Mouse (Mus musculus): Measurements from ENCODE around the gene Aplp2. TPM values are rescaled to one million over a fixed set of nuclear protein-coding genes. Genes with fewer than 3 reads are reported as not detected.

Gene Aplp2
- 465 and 568 TPM in 2 replicates for polyA plus RNA-seq (2012; rRNA removed)

DNA sequence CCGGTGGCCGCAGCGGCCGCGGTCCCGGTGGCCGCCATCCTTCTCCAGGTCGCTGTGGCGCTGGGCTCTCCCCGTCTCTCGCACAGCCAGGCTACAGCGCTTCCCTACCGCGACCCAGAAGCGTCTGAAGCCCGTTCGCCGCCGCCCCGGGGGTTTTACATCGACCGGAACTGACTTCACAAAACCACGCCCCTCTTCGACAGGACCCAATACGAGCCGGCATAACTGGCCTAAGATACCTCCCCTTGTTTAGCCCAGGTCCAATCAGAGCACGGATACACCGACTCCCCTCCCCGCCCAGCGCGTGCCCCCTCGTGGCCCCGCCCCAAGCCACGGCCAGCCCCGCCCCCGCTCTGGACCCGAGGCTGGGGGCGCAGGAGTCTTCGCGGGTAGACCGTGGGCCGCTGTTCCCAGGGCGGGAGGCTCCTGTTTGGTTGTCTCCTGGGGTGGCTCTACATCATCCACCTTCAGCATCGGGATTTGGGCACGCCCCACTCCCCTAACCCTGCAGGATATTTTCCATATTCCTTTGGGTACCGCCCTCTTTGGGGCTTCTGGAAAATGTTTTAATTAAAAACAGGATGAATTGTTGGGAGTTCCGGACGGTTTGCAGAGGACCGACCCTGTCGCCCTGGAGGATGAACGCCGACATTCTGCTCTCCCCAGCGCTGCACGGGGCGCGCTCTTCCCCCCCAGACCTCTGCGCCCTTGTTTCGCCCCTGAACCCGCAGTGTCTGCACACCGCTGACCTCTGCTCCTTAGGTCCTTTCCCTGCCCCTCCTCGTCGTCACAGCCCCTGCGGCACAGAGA, at the start of gene Aplp2:
Aplp2 (minus strand) TSS at position 126 of the 810 bp plus-strand sequence.
- DNase-seq: peak; percentile 98
- peaks cover 10% of the 10 kb centered on the region; the same call in 1 of the 2 replicates for H3K4me1 ChIP-seq (ENCODE audit: control insufficient read depth, insufficient read depth, low read length)
- TF ChIP-seq CTCF (IDR thresholded peaks at IDR 0.05; ENCODE audit: insufficient read depth, low read length): no peak
- peak; percentile 99 for TF ChIP-seq POLR2A (IDR thresholded peaks at IDR 0.05; ENCODE audit: borderline replicate concordance, extremely low read depth, low read depth, low read length)
- H3K4me3 ChIP-seq (replicated peaks; ENCODE audit: extremely low read depth, low read depth, low read length): peak within 1 kb of the TSS; percentile 96
- WGBS: under 1% methylated on average over 63 of the region's 63 CpGs

DNA sequence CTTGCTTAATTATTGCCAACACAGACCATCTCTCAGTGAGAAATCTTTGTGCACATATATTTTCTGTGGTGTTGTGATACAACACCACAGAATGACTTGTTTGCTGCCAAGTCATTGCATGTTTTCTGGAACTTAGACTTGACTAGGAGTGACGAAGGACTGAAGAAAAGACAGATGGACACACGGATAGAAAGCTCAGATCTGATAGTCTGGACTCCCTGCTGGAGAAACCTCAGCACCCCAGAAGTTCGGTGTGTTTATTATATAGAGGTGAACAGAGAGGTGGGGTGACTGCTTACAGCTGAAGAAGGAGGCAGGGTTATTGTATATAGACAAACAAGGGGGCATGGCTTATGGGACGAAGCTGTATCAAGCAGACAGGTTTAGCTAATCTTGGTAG, 48.6 kb upstream of the Aplp2 start:
- TF ChIP-seq POLR2A (IDR thresholded peaks at IDR 0.05; ENCODE audit: borderline replicate concordance, extremely low read depth, low read depth, low read length): no peak
- TF ChIP-seq CTCF (IDR thresholded peaks at IDR 0.05; ENCODE audit: insufficient read depth, low read length): no peak
- H3K4me3 ChIP-seq (replicated peaks; ENCODE audit: extremely low read depth, low read depth, low read length): no peak overlapping the region
- no peaks in the 10 kb centered on the region; the same call in 1 of the 2 replicates for H3K4me1 ChIP-seq (ENCODE audit: control insufficient read depth, insufficient read depth, low read length)
- 79% methylated on average over 4 of the region's 4 CpGs for WGBS
- no peak for DNase-seq

DNA sequence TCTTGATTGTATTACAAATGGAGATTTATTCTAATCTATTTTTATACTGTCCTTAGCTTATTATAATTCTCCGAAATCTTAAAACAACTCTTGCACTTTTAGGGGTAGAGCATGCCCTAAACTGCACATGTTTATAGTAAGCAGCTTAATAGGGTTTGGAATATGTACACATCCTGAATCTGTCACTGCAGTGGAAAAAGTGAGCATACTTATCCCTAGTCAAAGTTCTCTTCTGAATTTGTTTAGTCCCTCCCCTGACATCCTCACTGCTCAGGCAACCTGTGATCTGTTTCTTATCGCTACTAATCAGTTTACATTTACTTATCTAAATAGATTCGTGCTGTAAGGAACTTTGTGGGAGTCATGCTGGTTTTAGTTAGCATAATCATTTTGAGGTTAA, 46.6 kb upstream of the Aplp2 start:
- TF ChIP-seq CTCF (IDR thresholded peaks at IDR 0.05; ENCODE audit: insufficient read depth, low read length) (no peak), POLR2A (IDR thresholded peaks at IDR 0.05; ENCODE audit: borderline replicate concordance, extremely low read depth, low read depth, low read length) (no peak)
- DNase-seq: no peak
- Histone ChIP-seq H3K4me3 (replicated peaks; ENCODE audit: extremely low read depth, low read depth, low read length) (no peak overlapping the region), H3K4me1 (ENCODE audit: control insufficient read depth, insufficient read depth, low read length) (peaks cover 6% of the 10 kb centered on the region)
- WGBS: 52% methylated on average over 3 of the region's 3 CpGs

DNA sequence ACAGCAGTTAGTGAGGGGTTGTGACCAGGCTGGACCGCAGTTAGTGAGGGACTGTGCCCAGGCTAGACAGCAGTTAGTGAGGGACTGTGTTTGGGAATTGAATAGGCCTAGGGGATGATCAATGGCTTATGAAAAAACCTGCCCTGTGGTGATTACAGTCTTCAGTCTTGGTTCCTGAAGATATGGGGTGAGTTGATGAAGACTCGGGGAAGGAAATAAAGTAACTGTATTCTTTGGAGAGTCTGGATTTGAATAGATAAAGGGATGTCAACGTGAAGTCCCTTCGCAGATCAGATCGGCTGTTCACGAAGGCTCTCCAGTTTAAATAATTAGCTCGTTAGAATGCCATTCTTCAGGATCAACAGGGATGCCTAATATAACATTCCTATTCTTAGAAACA, 44.3 kb upstream of the Aplp2 start:
- no peak for DNase-seq
- TF ChIP-seq POLR2A (IDR thresholded peaks at IDR 0.05; ENCODE audit: borderline replicate concordance, extremely low read depth, low read depth, low read length): no peak
- TF ChIP-seq CTCF (IDR thresholded peaks at IDR 0.05; ENCODE audit: insufficient read depth, low read length): no peak
- 79% methylated on average over 7 of the region's 7 CpGs for WGBS
- Histone ChIP-seq H3K4me1 (ENCODE audit: control insufficient read depth, insufficient read depth, low read length) (peaks cover 8% of the 10 kb centered on the region), H3K4me3 (replicated peaks; ENCODE audit: extremely low read depth, low read depth, low read length) (no peak overlapping the region)

DNA sequence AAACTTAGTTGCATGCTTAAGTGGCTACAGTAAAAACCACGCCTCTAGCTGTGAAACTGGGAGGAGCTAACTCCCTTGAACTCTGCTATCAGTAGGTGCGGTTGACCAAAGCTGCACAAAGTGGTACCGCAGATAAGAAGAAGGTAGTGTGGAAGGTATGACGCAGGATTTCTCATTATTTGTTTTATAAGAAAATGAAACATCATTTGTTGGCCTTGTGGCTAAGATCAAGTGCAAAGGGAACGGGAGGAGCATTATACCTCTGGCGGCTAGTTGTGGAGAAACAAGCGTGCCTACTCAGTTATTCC, 43.0 kb upstream of the Aplp2 start:
- TF ChIP-seq POLR2A (IDR thresholded peaks at IDR 0.05; ENCODE audit: borderline replicate concordance, extremely low read depth, low read depth, low read length): no peak
- TF ChIP-seq CTCF (IDR thresholded peaks at IDR 0.05; ENCODE audit: insufficient read depth, low read length): no peak
- peak; percentile 20 for DNase-seq
- Histone ChIP-seq H3K4me1 (ENCODE audit: control insufficient read depth, insufficient read depth, low read length) (peaks cover 8% of the 10 kb centered on the region), H3K4me3 (replicated peaks; ENCODE audit: extremely low read depth, low read depth, low read length) (no peak overlapping the region)
- 71% methylated on average over 7 of the region's 7 CpGs for WGBS

DNA sequence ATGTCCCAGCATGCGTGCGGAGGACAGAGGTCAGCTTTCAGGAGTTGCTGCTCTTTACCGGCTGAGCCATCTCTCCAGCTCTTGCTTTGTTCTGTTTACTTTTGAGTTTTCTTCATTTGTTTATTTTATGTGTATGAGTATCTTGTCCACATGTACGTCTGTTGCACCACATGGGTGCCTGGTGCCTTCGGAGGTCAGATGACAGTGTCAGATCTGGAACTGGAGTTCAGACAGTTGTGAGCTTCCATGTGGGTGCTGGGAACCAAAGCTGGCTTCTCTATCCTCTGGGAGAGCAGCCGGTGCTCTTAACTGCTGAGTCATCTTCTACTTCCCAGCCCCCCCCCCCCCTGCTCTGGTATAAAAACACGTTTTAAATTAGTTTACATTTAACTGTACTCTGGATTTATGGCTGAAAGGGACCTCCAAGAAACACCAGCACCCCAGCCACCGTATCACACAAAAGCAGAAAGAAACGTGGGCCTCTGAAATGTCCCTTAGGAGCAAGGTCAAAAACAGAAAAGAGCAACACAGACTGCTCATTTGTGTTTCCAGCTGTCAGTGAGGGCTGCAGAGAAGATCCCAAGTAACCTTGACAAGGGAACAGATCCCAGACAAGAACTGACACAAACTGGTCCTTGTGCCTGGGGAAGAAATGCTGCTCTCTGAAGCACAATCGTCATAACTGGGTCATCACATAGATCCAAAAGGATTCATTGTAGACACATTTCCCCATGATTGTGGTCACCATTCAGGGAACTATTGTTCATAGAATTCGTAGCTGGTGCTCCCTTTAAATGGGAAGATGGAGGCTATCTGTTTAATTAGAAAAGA, 42.5 kb upstream of the Aplp2 start:
- no peak overlapping the region for H3K4me3 ChIP-seq (replicated peaks; ENCODE audit: extremely low read depth, low read depth, low read length)
- WGBS: 40% methylated on average over 11 of the region's 11 CpGs
- TF ChIP-seq POLR2A (IDR thresholded peaks at IDR 0.05; ENCODE audit: borderline replicate concordance, extremely low read depth, low read depth, low read length) (no peak), CTCF (IDR thresholded peaks at IDR 0.05; ENCODE audit: insufficient read depth, low read length) (no peak)
- peak; percentile 16 for DNase-seq
- H3K4me1 ChIP-seq (ENCODE audit: control insufficient read depth, insufficient read depth, low read length): peaks cover 8% of the 10 kb centered on the region

DNA sequence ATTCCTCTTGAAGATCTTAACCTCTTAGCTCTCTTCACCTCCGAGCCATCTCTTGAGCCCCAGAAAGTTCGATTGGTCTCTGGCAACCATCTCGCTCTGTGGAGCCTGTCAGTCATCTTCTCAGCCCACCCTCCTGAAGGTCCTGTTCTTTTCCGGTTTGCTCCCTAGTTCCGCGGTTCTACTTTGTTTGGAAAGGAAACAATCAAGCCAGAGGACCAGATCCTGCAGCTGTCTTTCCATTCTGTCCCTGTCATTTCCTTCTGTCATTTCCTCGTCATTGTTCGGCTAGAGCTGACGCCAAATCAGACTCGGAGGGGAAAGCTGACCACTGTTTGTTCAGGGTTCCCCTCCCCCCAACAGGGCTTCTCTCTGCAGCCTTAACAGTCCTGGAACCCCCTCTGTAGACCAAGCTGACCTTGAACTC, 41.7 kb upstream of the Aplp2 start:
- Histone ChIP-seq H3K4me3 (replicated peaks; ENCODE audit: extremely low read depth, low read depth, low read length) (peak overlapping the region; percentile 33), H3K4me1 (ENCODE audit: control insufficient read depth, insufficient read depth, low read length) (peaks cover 8% of the 10 kb centered on the region)
- TF ChIP-seq POLR2A (IDR thresholded peaks at IDR 0.05; ENCODE audit: borderline replicate concordance, extremely low read depth, low read depth, low read length) (no peak), CTCF (IDR thresholded peaks at IDR 0.05; ENCODE audit: insufficient read depth, low read length) (no peak)
- 9% methylated on average over 10 of the region's 10 CpGs for WGBS
- peak; percentile 47 for DNase-seq

DNA sequence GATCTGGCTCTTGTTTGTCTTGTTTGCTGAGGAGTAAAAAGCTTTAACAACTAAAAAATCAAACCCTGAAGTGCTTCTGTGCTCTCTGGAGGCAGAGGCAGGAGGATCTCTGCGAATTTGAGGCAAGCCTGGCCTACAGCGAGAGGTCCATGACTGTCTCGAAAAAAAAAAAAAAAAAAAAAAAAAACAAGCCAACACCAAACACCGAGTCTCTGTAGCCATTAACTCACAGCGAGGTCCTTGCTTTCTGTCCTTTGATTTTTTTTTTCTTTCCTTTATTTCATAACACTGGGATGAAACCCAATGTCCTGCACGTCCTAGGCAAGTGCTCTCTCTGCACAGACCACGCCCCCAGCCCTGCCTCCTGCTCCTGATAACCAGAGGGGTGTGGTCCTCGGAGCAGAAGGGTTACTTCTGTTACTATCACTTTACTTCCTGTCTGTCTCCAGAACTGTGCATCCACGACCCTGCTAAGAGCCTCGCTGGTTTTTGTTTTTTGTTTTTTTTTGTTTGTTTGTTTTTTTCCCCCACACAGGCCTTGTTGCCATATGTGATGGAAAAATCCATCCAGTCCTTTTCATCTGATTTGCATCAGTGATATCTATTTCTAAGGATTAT, 40.7 kb upstream of the Aplp2 start:
- 51% methylated on average over 10 of the region's 10 CpGs for WGBS

DNA sequence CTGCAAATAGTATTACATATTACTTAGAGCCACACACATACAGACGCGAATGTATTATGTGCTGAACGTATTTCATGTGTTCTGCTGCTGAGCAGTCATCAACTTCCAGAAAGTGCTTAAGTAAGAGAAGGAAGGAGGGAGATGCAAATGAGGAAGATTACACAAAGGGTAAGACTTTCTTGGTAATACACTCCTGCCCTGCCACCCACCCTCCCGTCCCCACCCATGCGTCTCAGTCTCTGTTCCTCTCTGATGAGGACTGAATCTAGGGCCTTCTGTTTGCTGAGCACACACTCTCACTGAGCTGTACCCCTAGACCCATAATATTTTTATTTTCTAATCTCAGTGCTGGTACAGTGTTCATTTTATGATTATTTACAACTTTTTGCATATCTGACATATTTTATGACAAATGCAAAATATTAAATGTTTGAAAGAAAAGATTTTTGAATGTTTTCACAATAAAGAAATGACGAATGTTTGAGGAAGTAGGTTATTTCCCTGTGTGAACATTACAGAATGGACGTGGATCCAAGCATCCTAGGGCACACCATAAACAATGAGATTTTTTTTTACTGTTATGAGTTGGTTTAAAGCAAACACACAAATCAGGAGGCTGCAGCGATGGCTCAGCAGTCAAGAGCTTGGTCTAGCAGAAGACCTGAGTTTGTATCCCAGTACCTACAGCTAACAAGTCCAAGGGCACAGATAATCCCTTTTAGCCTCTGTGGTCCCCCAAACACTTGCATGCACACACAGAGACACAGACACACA, 36.0 kb upstream of the Aplp2 start:
- 43% methylated on average over 8 of the region's 8 CpGs for WGBS
- DNase-seq: no peak

More for the DNA sequence above, 40.7 kb upstream of the Aplp2 start:
- TF ChIP-seq CTCF (IDR thresholded peaks at IDR 0.05; ENCODE audit: insufficient read depth, low read length): no peak
- no peak for TF ChIP-seq POLR2A (IDR thresholded peaks at IDR 0.05; ENCODE audit: borderline replicate concordance, extremely low read depth, low read depth, low read length)
- no peak overlapping the region for H3K4me3 ChIP-seq (replicated peaks; ENCODE audit: extremely low read depth, low read depth, low read length)
- DNase-seq: peak; percentile 33
- peaks cover 8% of the 10 kb centered on the region for H3K4me1 ChIP-seq (ENCODE audit: control insufficient read depth, insufficient read depth, low read length)

More for the DNA sequence above, 36.0 kb upstream of the Aplp2 start:
- Histone ChIP-seq H3K4me3 (replicated peaks; ENCODE audit: extremely low read depth, low read depth, low read length) (no peak overlapping the region), H3K4me1 (ENCODE audit: control insufficient read depth, insufficient read depth, low read length) (peaks cover 2% of the 10 kb centered on the region)
- TF ChIP-seq POLR2A (IDR thresholded peaks at IDR 0.05; ENCODE audit: borderline replicate concordance, extremely low read depth, low read depth, low read length) (no peak), CTCF (IDR thresholded peaks at IDR 0.05; ENCODE audit: insufficient read depth, low read length) (no peak)
